Mouse (Mus musculus) telencephalon, adult 2 months (tissue): ENCODE measurements around the gene Togaram2.
"Not testable (repeated sequence)": the region's sequence is repeated elsewhere in the genome, so short reads cannot be mapped to it uniquely, and the experiment has no call there.

Experiments used
- DNase-seq: peaks from one replicate; pipeline ENCODE4 v3.0.0-alpha.2; 2011; ENCODE audit warnings: low read depth, low spot score

The Togaram2 gene

DNA sequence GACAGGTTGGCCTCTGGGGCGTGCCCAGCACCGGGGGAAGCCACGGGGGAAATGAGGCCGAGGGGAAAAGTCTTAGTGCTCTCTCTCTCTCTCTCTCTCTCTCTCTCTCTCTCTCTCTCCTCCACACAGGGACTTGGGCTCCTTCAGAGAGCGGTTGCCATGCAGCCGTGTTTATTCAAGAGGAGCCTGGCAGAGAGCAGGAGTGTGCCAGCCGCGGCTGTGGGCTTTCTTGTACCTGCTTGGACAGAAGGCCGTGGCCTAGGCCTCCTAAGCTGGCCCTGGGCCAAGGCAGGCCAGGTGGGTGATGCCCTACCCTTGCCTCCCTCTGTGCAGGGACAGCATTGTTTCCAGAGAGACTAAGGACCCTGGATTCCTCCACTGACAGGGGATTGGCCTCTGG lies at the start of gene Togaram2:
Togaram2 (plus strand) TSS at position 170 of the 400 bp plus-strand sequence.
- no peak for DNase-seq

DNA sequence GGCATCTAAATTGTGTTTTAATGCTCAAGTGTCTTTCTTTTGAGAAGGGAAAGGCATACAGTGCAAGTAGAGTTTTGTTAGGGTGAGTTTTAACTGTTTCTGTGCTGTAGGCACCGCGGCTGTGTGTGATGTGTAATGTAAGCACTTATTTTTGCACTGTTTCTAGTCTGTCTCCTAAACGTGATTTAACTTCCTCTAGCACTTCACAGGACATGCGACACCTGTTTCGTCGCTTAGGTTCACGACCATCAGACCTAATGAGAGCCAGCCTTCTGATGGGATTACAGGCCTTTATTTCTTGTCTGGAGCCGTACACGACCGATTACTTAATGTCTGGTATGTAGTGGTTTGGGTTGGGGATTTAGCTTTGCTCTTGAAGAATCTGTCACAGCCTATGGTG lies 41.3 kb upstream of the Togaram2 start:
- DNase-seq = no peak

DNA sequence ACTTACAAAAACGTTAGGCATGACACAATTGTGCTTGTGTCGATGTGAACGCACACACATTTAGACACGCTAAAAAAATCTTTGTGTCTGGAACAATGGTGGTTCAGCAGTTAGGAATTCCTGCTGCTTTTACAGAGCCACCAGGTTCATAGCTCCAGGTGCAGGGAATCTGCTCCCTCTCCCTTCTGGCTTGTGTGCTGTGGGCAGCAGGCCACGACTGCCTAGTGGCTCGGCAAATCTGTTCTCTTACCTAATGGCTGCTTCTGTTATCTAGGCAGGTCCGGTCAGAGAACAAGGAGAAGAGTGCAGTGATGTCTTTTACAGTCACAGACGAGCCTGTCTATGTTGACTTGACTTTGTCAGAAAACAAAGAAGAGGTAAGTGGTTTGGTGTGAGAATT lies 39.7 kb upstream of the Togaram2 start:
- no peak for DNase-seq

DNA sequence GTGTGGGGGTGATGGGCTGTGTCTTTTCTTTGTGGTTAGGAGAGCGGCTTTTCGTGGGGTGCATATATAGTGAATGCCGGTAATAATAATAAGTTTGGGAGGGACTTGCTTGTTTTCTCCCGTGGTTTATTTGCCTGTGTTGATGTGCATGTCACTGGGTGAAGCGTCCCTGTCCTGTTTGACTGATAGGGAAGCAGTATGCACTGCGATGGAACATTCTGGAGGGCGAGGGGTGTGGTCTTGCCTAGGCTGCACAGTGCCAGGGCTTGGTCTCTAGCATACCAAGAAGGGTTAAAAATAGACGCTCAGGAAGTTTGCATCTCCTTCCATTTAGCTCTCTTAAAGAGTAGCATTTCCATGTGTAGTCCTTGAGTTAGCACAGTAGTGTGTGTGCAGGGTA lies 36.3 kb upstream of the Togaram2 start:
- DNase-seq = no peak

DNA sequence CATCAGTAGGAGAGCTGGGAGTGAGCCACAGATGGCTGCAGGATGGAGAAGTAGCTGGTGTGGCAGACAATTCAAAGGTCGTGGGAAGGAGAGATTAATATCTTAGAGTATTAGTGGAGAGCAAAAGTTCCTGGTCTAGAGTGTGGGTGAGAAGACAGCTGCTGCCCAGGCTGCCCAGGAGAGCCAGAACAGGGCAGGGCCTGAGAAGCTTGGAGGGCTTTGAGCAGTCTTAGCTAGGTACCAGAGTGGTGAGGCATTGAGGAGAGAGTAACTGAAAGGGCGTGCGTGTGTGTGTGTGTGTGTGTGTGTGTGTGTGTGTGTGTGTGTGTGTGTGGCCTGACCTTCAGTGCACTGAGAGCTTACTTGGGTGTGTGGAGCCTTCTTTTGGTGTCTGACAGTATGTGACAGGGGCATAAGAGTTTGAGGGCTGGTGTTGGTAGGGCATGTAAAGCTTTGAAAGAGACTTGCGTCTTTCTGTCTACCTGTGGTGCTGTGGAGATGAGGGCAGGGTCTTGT lies 35.3 kb upstream of the Togaram2 start:
- DNase-seq = no peak

DNA sequence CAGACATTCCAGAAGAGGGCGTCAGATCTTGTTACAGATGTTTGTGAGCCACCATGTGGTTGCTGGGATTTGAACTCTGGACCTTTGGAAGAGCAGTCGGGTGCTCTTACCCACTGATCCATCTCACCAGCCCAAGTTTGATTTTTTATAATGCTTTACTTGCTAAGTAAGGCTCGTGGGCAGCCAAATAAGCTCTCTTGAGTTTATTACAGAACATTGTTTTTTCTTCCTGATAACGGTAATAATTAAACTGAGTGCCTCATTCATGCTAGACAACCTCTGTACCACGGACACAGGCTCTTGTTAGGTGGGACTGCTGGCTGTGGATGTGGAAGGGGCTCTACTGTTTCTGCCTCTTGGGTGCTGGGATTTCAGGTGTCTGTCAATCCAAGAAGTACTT lies 34.0 kb upstream of the Togaram2 start:
- DNase-seq = not testable (repeated sequence)

DNA sequence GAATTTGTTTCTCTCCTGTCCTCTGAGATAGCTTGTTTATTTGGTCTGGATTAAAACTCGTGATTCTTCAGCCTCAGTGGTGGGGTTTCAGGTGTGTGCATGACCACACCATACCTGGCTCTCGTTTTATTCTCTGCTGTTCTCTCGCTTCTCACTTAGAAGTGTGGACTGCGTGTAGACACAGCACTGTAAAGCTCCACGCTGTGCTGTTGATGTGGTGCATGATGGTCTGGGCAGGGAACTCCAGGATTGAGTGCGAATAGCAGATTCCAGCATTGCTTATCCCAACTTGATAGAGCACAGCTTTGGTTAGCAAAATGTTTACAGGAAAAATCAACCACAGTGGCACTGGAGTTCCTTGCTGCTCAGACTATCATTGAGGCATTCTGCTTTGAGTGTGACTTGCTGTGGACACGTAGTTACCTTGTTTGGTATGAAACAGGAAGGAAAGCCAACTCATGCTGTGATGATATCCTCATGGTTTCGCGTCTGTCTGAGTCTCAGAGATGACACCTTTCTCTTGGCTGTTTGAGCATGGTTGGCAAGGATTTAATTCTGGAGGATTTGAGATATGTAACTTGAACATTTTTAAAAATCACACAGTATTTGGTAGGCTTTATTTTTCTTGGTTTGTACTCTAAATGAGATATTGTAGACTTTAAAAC lies 32.5 kb upstream of the Togaram2 start:
- peak; percentile 35 for DNase-seq

DNA sequence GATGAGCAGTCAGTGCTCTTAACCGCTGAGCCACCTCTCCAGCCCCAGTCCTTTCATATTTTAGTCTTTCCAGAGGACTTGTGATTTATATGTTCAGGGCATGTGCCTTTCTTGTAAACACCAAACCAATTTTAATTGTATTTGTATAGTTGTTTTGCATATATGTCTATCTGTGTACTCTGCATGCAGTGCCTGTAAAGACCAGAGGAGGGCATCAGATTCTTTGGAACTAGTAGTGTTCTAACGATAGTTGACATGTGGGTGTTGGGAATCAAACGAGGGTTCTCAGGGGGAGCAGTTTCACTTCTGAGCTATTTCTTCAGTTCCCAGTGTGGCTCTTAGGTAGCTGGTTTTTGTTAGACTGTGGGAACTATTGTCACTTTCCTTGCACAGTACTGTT lies 30.9 kb upstream of the Togaram2 start:
- no peak for DNase-seq

DNA sequence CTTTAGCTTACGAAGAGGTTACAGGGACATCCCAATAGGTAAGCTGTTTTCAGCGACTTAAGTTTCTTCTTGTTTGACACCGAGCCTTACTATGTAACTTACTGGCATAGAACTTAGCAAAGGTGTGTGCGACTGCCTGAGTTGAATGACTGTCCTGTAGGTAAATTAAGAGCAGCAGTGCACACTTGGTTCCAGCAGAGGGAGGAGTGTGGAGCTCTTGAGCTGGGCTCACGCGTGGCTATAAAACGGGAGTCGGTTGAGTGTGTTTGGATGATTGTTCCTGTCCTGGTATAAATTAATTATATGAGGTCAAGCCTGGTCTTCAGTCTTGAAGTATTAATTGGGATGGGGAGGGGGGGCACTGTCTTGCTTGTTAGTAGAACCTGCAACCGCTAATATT lies 23.1 kb upstream of the Togaram2 start:
- DNase-seq = no peak

DNA sequence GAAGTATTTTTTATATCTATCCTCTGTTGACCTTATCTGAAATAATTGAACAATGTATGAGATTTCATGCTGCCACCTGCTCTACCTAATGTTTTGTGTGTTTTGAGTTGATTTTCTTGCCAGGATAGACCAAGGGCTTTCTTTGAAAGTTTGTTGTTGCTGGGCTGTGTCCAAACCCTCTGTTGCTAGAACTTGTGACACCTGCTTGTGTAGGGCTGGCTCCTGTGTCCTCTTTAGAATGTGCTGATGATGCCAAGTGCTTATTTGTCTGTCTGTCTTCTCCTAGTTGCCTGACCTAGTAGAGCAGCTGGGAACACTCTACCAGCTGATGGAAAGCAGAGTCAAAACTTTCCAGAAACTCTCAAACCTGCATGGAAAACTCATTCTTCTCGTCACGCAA lies 20.6 kb upstream of the Togaram2 start:
- no peak for DNase-seq

DNA sequence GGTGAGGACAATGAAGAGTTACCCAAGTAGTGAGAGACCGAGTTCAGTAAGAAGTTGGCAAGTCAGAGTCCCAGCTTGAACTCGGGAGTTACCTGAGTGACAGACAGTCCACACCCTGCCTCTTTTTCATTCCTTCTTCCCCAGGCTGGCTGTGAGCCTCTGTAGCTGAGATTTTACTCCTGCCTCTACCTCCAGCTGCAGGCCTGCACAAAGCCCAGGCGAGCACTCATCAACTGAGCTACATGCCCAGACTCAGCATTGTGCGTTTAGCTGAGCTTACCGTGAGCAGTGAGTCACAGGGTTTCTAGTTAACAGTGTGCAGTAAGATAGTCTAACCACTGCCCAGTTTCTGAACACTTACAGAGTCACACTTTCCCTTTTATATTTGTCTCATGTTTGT lies 20.1 kb upstream of the Togaram2 start:
- DNase-seq = no peak

DNA sequence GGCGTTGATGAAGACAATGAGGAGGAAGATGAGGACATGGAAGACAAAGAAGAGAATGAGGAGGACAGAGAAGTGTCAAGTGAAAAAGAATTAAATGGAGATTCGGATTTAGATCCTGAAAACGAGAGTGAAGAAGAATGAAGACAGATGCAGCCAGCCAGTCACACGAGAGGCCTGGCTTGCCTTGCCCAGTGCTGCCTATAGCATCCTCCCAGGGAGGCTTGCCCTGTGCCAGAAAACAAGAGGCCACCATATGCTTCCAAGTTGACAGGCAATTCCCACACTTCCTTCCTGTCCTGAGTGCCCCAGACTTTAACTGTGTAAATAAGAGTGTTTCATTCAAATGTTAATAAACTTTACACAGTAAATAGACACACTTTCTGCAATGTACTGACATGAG lies 15.5 kb upstream of the Togaram2 start:
- no peak for DNase-seq

DNA sequence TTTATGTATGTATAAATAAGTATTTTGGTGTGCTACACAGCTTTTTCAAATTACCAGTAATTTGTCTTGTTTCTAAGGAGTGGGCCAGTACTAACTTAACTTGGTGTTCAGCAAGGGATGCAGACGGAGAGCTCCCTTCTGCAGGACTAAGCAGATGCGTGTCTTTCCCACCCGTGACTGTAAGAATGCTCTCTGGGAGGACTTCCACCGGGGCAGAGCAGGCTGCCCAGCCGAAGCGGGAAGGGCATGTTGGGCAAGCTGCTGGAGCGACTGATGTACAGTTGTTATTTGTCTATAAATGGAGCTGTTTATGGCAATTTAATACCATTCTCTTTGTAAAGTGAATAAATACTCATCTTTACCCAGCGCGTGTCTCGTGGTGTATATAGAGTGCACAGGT lies 14.4 kb upstream of the Togaram2 start:
- DNase-seq = no peak

DNA sequence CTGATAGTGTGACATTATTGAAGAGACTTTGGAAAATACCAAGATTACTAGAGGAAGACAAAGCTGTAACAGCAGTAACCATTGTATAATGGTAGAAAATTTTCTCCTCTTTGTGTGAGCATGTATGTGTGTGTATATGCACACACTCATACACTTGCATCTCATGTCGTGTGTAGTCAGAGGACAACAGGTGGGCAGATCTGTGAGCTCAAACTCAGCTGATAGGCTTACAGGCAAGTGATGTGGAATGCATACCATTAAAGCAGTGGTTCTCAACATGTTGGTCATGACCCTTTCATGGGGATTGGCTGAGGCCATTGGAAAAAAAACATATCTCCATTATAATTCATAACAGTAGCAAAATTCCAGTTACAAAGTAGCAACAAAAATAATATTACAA lies 12.7 kb upstream of the Togaram2 start:
- DNase-seq = no peak

DNA sequence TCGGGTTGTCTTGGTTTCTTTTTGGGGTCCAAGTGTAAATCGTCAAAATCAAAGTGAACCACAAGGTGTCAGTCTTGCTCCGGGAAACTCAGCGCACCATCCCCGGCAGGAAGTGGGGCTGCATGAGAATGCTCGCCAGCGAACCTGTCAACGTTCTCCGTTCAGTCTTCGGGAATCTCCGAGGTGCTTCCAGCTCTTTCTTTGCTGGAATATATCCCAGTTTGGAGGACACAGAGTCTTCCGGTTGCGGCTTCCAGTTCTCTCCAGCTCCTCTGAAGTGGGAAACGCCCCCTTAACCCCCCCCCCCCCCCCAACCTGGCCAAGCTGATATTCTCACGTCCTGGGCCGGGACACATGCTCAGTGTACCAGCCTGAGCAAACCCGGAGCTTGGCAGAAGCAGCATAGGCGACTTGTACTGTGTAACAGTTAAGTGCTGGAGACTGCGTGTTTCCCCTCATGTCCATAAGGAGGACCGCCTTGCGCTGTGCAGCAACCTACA lies 10.3 kb upstream of the Togaram2 start:
- DNase-seq = peak; percentile 41

DNA sequence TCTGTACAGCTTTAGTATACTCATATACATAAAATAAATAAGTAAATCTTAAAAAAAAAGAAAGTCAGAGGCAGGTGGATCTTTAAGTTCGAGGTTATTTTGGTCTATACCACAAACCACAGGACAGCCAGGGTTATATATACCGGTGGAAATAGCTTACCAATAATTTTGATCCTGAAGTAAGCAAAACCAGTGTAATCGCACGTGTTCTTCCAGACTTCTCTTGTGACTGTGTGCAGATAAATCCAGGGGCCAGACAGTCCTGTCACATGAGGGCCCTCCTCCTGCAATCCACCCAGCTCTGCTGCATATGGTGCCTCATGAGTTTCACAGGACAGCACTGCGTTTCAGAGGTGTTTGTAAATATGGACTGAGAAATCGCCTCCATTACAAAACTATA lies 9.6 kb upstream of the Togaram2 start:
- no peak for DNase-seq

DNA sequence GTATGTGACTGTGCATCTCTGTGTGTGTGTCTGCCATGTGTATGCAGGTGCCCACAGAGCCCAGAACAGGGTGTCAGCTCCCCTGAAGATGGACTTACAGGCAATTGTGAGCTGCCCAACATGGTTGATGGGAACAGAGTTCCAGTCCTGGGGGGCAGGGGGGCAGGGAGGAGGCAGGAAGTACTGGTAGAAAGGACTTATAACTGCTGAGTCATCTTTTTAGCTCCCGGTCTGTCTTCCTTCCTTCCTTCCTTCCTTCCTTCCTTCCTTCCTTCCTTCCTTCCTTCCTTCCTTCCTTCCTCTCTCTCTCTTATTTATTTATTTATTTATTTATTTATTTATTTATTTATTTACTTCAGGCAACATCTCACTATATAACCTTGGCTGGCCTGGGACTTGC lies 8.9 kb upstream of the Togaram2 start:
- DNase-seq = no peak

DNA sequence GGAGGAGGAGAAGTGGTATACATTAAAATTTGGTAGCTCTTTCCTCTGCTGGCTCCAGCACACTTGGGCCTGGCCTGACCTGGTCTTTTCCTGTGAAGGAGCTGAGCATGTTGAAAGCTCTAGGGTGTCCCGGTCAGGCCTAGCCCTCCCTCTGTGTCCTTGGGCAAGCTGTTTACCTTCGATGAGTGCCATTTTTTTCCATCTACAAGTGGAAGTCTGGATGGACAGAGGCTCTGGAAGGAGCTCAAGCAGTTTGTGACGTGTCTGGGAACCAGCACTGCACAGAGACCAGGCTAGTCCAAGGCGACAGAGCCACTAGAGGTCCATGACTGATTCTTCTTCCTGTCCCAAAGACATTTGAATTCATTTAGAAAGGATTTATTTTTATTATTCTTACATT lies 7.9 kb upstream of the Togaram2 start:
- DNase-seq = no peak

DNA sequence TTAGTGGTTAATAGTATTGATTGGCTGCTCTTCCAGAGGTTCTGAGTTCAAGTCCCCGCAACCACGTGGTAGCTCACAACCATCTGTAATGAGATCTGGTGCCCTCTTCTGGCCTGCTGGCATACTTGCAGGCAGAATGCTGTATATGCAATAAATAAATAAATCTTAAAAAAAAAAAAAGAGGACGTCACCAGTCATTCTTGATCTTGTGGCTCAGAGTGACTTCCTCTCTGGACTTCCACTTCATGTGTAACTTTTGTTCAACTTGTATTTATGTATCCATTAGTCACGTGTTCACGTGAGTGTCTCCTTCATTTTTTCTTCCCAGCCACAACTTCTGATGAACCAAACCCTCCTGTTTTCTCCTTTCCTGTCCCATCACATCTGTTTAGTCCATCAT lies 3.5 kb upstream of the Togaram2 start:
- DNase-seq = no peak

DNA sequence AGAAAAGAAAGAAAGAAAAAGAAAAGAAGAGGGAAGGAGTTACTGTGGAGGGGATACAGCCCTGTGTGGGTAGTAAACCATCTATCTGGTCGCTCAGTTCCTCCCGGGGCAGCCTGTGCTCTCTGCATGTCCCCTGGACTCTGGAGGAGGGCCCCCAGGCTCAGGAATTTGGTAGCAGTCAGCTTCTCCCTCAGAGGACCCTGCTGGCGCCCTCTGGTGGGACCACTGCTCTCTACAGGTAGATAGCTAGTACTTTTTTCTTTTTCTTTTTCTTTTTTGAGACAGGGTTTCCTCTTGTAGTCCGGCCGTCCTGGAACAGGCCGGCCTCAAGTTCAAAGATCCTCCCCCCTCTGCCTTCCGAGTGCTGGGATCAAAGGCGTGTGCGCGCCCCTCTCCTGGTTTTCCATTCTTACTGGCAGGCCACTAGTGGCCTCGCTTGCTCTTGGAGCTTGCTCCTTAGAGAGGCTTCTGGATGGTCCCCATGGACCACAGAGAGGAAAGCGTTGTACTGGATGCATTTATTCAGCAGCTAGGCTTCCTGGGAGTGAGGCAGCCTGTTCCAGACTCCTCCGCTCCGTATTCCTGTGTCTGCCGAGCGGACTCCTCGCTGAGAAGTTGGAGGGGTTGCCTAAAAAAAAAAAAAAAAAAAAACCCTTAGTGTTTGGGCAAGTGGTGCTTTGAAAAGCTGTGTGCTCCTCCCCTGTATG lies 1.1 kb upstream of the Togaram2 start:
- DNase-seq = no peak

DNA sequence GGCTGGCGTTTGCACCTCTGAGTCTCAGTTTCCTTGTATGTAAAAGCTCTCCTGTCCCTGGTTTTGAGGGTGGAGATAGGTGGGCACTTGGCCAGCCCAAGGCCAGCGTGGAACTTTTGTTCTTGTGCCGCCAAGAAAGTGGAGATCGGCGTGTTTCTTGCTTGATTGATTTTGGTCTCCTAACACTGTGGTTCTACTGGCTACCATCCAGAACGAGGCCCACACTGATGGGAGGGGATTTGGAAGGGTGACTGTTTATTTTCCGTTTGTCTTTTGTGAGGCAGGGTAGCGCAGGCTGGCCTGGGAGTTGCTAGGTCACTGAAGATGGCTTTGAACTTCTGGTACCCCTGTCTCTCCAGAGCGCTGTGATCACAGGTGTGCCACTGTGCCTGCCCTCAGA lies 875 bp downstream of the Togaram2 start:
- no peak for DNase-seq

DNA sequence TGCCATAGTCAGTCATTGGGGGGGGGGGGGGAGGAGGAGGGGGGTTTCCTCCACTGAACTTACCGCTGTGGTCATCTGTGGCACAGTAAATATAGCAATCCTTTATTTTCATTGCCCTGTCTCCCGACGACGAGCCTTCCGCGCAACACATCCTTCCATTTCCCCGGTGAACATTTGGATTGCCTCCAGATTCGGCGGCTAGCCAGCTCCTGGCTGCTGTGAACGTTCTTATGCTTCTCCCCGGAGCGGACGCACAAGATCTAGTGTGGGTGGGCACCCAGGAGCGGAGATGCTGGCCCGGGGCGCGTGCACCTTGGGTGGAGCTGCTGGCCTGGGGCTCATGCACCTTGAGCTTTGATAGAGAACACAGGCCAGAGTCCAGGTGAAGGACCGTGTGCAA lies 1.8 kb downstream of the Togaram2 start:
- DNase-seq = no peak

DNA sequence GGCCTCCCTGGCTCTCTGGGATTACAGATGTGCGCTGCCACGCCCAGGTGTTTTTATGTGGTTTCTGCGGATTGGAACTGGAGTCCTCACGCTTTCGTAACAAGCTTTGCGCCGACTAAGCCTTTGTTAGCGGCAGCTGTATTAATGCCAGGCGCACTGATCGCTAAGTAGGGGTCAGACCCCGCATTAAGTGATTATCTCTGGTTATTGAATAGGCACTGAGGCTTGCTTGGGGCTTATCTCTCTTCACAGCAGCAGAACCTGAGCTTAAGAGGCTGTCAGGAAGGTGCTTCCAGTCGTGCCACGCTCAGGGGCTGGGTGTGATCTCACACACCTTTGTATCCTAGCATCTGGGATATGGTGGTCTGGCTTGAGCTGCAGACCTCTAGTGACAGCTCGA lies 8.6 kb downstream of the Togaram2 start:
- DNase-seq = no peak
